Mouse (Mus musculus) right cerebral cortex, adult 18-20 months (tissue): ENCODE measurements at regions not wholly inside any gene's neighbourhood (a gene's known extent, or its start where the extent isn't known, plus 50 kb on each side); places are given as distances from the start of the nearest gene placed in this dataset.

Source experiments
- DNase-seq: peaks from one replicate; pipeline ENCODE4 v3.0.0; 2022; ENCODE audit warnings: mixed read lengths

DNA sequence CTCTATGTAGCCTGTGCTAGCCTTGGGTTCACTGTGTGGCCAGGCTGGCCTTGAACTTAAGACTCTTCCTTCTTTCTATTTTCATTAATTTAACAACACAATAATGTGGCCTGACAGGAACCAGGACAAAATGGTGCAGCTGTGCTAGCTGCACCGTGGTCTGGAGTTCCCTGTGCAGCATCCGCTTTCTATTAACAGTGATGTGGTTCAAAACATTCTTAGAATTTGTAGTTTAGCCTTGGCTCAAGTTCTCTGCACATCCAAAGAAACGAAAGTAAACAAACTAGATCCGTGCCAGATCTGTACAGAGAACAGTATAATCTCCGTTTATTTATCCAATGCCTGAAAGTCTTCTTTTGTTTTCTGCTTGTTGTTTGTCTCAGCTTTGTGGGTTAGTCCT is 88.5 kb downstream of the Irx1 start:
- DNase-seq, result no peak

DNA sequence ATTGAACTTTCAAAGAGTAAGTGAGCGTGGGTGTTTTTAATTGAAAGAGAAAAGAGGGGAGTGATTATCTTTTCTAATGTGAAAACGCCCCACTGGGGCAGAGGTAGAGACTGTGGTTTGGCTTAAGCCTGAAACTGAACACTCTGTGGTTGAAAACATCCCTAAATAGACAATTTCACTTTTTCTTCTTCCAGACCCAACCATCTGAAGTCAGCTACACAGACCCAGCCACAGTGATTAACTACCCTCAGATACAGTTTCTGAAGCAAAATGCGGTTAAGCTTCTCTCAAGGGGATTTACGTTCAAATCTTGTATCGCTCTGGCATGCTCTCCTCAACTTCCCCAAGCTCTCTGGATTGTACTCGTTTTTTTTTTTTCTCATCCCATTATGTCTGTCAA is 94.8 kb downstream of the Irx1 start:
- DNase-seq, result no peak

- DNase-seq, result no peak
Measured at GRCm38 (mm10) chr13:71853426-71854025, 110.0 kb downstream of the Irx1 start.

GRCm38 (mm10) chr13:71804032-71804958 is 159.2 kb downstream of the Irx1 start:
- no peak for DNase-seq

- no peak for DNase-seq
Measured at GRCm38 (mm10) chr13:71798288-71798687, 165.2 kb downstream of the Irx1 start.

- DNase-seq, result no peak
Measured at GRCm38 (mm10) chr13:71784740-71785139, 178.8 kb downstream of the Irx1 start.

DNA sequence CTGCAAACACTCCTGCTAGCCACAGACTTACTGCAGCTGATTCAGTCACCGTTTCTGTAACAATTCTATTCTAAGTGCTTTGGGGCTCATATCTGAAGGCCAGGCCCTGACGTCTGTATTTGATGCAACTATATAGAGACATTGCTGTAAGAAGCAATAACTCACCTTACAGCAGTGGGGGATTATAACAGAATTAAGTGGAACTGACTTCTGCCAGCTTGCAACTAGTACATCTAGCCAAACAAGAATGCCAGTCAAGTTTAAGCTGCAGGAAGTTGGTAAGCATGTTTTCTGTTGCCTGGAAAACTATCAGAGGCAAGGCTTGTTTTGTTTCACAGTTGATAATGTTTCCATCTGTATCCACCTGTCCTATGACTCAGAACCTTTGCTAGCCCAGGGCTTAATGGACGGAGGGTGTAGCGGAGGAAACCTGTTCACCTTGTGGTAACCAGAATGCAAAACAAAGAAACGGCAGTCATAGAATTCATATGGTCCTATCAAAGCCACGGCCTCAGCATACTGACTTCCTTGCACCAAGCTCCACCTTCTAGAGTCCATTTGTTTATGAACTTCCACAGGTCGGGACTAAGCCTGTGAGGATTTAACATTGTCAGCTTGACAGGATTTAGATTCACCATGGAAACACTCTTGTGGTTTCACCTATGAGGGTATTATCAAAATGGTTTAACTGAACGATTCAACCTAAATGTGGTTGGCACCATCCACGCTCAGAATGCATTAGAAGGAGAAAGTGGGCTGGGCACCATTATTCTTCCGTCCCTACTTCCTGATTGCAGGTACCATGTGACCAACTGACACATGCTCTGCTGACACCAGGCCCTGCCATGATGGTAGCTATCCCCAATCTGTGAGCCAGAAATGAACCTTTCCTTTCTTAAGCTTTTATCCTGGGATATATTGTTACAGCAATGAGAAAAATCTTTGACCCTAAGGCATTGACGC is 216.2 kb downstream of the Irx1 start:
- DNase-seq, result no peak

DNA sequence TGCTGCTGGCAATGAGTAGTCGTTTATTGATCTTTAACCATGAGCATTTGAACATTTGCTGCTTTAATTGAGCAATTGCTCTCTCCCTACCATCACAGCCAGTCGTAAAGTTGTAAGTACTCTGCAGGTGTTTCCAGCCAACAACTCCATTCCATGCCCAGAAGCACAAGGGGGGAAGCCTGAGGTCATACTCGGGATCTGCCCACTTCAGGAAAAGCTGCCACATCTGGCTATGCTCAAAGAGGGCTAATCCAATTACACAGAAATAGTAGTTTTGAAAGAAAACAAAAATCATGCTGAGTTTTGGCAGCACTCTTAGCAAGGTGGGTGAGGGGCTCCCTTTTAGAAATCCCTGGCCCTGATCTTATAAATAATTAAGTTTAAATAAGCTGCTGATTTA is 217.0 kb downstream of the Irx1 start:
- DNase-seq, result no peak

GRCm38 (mm10) chr13:71736821-71737345 is 226.6 kb downstream of the Irx1 start:
- no peak for DNase-seq

GRCm38 (mm10) chr13:71734261-71734660 is 229.3 kb downstream of the Irx1 start:
- DNase-seq, result no peak

GRCm38 (mm10) chr13:71733360-71733759 is 230.2 kb downstream of the Irx1 start:
- DNase-seq, result no peak

- DNase-seq, result no peak
Measured at GRCm38 (mm10) chr13:71732903-71733302, 230.6 kb downstream of the Irx1 start.

DNA sequence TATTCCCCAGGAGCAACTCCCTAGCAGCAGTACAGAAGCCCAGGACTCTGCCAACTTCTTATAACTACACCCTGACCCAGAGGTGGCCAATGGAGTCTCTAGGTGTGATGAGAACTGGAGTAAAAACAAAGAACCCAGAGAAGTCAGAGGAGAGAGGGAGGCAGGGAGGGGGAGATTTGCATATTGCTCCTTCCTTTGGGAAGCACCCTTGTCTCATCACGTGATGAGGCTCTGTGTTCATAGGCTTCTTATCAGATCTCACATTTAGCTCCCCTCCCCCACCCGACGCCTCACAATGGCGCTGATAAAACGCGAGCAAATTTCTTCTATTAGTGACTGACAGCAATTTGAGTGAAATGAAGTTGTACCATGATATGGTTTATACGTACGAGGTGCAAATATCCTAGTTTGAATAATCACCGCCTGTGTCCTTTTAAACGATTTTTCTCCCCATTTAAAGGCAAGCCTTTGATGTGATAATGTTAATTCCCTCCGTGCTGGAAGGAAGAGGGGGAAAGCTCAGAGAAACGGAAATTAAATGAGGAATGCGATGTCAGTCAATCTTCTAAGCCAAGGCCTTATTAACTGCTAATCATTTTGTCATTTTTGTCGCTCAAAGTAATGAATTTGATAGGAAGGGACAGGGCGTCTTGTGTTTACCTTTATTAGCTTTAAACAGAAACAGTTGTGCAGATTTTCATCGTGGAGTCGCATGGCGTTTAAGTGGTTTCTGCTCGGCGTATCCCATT is 273.3 kb downstream of the Irx1 start:
- DNase-seq, result no peak

- no peak for DNase-seq
Measured at GRCm38 (mm10) chr13:71689187-71689586, 274.3 kb downstream of the Irx1 start.

GRCm38 (mm10) chr13:71676081-71676624 is 287.4 kb downstream of the Irx1 start:
- no peak for DNase-seq

- DNase-seq, result no peak
Measured at GRCm38 (mm10) chr13:71669956-71670739, 293.4 kb downstream of the Irx1 start.

DNA sequence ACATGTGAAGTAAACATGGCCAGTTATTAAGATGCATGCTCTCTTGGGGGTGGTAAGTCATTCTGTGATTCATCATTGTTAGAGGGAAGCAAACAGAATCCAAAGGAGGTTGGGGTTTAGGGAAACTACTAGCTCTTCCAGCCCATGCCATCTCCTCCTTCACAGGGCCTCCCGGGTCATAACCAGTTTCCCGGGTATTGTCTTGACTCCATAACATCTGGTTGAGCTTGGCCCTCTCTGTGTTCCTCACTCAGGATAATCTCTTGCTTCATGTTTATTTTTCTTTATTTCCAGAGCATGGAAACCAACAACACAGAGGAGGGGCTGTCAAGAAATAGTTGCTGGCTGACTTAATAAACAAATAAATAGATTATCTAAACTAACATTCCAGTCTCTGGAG is 295.3 kb downstream of the Irx1 start:
- DNase-seq, result no peak

- DNase-seq, result no peak
Measured at GRCm38 (mm10) chr13:71665221-71665916, 298.2 kb downstream of the Irx1 start.

DNA sequence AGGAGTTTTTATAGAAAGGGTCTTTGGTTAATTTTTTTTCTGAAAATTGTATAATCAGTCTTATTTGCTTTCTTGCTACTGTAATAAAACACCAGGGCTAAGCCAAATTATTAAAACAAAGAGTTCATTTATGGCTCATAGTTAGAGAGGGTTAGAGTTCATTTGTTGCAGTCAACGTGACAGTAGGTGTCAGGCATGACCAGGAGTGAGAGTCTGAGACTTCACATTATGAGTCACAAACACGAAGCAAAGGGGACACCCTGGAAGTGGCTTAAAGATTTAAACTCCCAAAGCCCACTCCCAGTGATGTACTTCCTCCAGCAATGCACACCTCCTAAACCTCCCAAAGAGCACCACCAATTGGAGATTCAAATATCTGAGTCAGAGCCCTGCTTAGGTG is 305.6 kb downstream of the Irx1 start:
- no peak for DNase-seq

- DNase-seq, result no peak
Measured at GRCm38 (mm10) chr13:71653939-71654467, 309.5 kb downstream of the Irx1 start.
